Mouse (Mus musculus): Measurements from ENCODE around the gene Glrx5.

GRCm38 (mm10) chr12:105087353-105087752 lies 54.9 kb downstream of the Glrx5 start:
- TF ChIP-seq CTCF (IDR thresholded peaks at IDR 0.05; ENCODE audit: low read depth, low read length) (no peak), POLR2A (IDR thresholded peaks at IDR 0.05; ENCODE audit: borderline replicate concordance, low read depth, low read length) (no peak)
